11 mouse cellular contexts compared by ENCODE assay signal in genomic region chr6:125489881-125490559, GRCm38 (mm10). TPM values are rescaled to one million over a fixed set of nuclear protein-coding genes. Genes with fewer than 3 reads are reported as not detected.
A peak's percentile ranks its signal among the peaks of the same experiment; 100 is the strongest.
DNase-seq lines count a peak whose midpoint lies in the region; ATAC-seq and TF ChIP-seq lines count a peak whose summit lies in the region.
"Had no signal": no experiment of that assay in that cellular context is flagged by ENCODE, and none has a peak within 500 bp of the region (broad histone marks: within the 10 kb centered on the region; RNA-seq: fewer than 3 reads in every experiment).

No protein-coding gene starts in this region.

- no peak for ATAC-seq in neural tube, embryonic 15.5 days (ENCODE audit: low FRiP score)
- ATAC-seq in heart, postnatal 0 days (ENCODE audit: insufficient read depth, low read depth): no peak
- no peak for ATAC-seq in stomach, embryonic 14.5 days (ENCODE audit: insufficient number of reproducible peaks, insufficient read depth, low FRiP score, low read depth)

- intact Hi-C loops in heart, adult 2 months (cut with DNase I): no loop called here
- intact Hi-C loops in heart, postnatal 14 days (cut with DNase I): no loop called here

- H3K4me1 ChIP-seq in heart, adult 2 months (ENCODE audit: control insufficient read depth, insufficient read depth, low read length): peaks cover 16% of the 10 kb centered on the region
- peaks cover 27% of the 10 kb centered on the region for H3K4me1 ChIP-seq in neural tube, embryonic 15.5 days
- H3K4me1 ChIP-seq in heart, postnatal 0 days (ENCODE audit: control insufficient read depth, insufficient read depth): peaks cover 15% of the 10 kb centered on the region; the same call in 1 of the 2 replicates
- peaks cover 5% of the 10 kb centered on the region; the same call in 1 of the 2 replicates for H3K4me1 ChIP-seq in stomach, embryonic 14.5 days (ENCODE audit: control insufficient read depth, insufficient read depth, low read length)

- TF ChIP-seq POLR2A in heart, adult 2 months (IDR thresholded peaks at IDR 0.05; ENCODE audit: insufficient read depth, low read depth, low read length): no peak

- 55% methylated on average over 11 of the region's 11 CpGs for WGBS in heart, adult 2 months
- 75% methylated on average over 11 of the region's 11 CpGs for WGBS in neural tube, embryonic 15.5 days
- WGBS in heart, postnatal 0 days: 56% methylated on average over 11 of the region's 11 CpGs
- 78% methylated on average over 11 of the region's 11 CpGs for WGBS in stomach, embryonic 14.5 days

- H3K9ac ChIP-seq in heart, adult 2 months (ENCODE audit: low read depth, low read length): no peak overlapping the region
- H3K9ac ChIP-seq in neural tube, embryonic 15.5 days (replicated peaks): no peak overlapping the region
- H3K9ac ChIP-seq in heart, postnatal 0 days (replicated peaks; ENCODE audit: low read depth, low read length): no peak overlapping the region
- H3K9ac ChIP-seq in stomach, embryonic 14.5 days (replicated peaks; ENCODE audit: low read depth, low read length): no peak overlapping the region
- H3K9ac ChIP-seq: neural tube, embryonic 13.5 days had no signal

- no peak overlapping the region for H3K4me3 ChIP-seq in heart, adult 2 months
- H3K4me3 ChIP-seq in neural tube, embryonic 15.5 days (replicated peaks): no peak overlapping the region
- no peak overlapping the region for H3K4me3 ChIP-seq in heart, postnatal 0 days (ENCODE audit: low read depth, low read length)
- no peak overlapping the region for H3K4me3 ChIP-seq in stomach, embryonic 14.5 days (ENCODE audit: low read depth, low read length)
- H3K4me3 ChIP-seq: neural tube, embryonic 13.5 days had no signal

- no peaks in the 10 kb centered on the region for H3K9me3 ChIP-seq in neural tube, embryonic 15.5 days (replicated peaks)
- H3K9me3 ChIP-seq in heart, postnatal 0 days (replicated peaks; ENCODE audit: control insufficient read depth, low read length): no peaks in the 10 kb centered on the region
- no peaks in the 10 kb centered on the region for H3K9me3 ChIP-seq in stomach, embryonic 14.5 days (ENCODE audit: control insufficient read depth, low read depth, low read length)
- H3K9me3 ChIP-seq: neural tube, embryonic 13.5 days had no signal

- no peak for TF ChIP-seq EP300 in heart, adult 2 months (IDR thresholded peaks at IDR 0.05; ENCODE audit: insufficient read depth, low read depth, low read length)
- no peak for TF ChIP-seq EP300 in heart, postnatal 0 days (IDR thresholded peaks at IDR 0.05; ENCODE audit: low read depth)

- TF ChIP-seq CTCF in heart, adult 2 months (IDR thresholded peaks at IDR 0.05): peak; percentile 42
- peak; percentile 24 for TF ChIP-seq CTCF in heart, postnatal 0 days (IDR thresholded peaks at IDR 0.05; ENCODE audit: low read depth)

- no peaks in the 10 kb centered on the region for H3K27me3 ChIP-seq in heart, adult 2 months (ENCODE audit: control insufficient read depth, insufficient read depth, low read length)
- peaks cover 17% of the 10 kb centered on the region for H3K27me3 ChIP-seq in neural tube, embryonic 15.5 days (replicated peaks)
- peaks cover 12% of the 10 kb centered on the region; the same call in 1 of the 2 replicates for H3K27me3 ChIP-seq in heart, postnatal 0 days (ENCODE audit: control insufficient read depth, insufficient read depth, low read length)
- H3K27me3 ChIP-seq in stomach, embryonic 14.5 days (ENCODE audit: control insufficient read depth, insufficient read depth, low read length): no peaks in the 10 kb centered on the region

- no peaks in the 10 kb centered on the region for H3K36me3 ChIP-seq in heart, adult 2 months (ENCODE audit: control insufficient read depth, insufficient read depth, low read length)
- no peaks in the 10 kb centered on the region for H3K36me3 ChIP-seq in neural tube, embryonic 15.5 days
- no peaks in the 10 kb centered on the region for H3K36me3 ChIP-seq in heart, postnatal 0 days (replicated peaks; ENCODE audit: control insufficient read depth, insufficient read depth, low read length)
- no peaks in the 10 kb centered on the region for H3K36me3 ChIP-seq in stomach, embryonic 14.5 days (ENCODE audit: control insufficient read depth, insufficient read depth, low read length)
- H3K36me3 ChIP-seq: neural tube, embryonic 13.5 days had no signal

- DNase-seq in heart, adult 2 months: peak; percentile 56 to 66
- DNase-seq in heart, postnatal 14 days: no peak
- no peak for DNase-seq in neural tube, embryonic 10.5 days (ENCODE audit: extremely low spot score, low spot score)
- DNase-seq in heart, postnatal 0 days (ENCODE audit: low spot score): no peak
- no peak for DNase-seq in gastrocnemius, adult 8-10 months (ENCODE audit: low spot score in 2 of 2)
- no peak for DNase-seq in urinary bladder, postnatal 10 days (ENCODE audit: low spot score)
- DNase-seq: cerebellum, adult 2 months had no signal

- peaks cover 3% of the 10 kb centered on the region; the same call in 1 of the 2 replicates for H3K79me2 ChIP-seq in heart, adult 2 months (replicated peaks; ENCODE audit: control insufficient read depth, insufficient read depth, low read length)

- peak overlapping the region; percentile 48 for H3K27ac ChIP-seq in heart, adult 2 months
- H3K27ac ChIP-seq in neural tube, embryonic 15.5 days (replicated peaks): peak overlapping the region; percentile 58
- peak overlapping the region; percentile 25; the same call in 1 of the 2 replicates for H3K27ac ChIP-seq in heart, postnatal 0 days (ENCODE audit: low read depth)
- H3K27ac ChIP-seq in stomach, embryonic 14.5 days (ENCODE audit: low read length): peak overlapping the region; percentile 10; the same call in 1 of the 2 replicates
- H3K27ac ChIP-seq: neural tube, embryonic 13.5 days had no signal

- no peak overlapping the region for H3K4me2 ChIP-seq in neural tube, embryonic 15.5 days
- no peak overlapping the region for H3K4me2 ChIP-seq in heart, postnatal 0 days (ENCODE audit: low read depth, low read length)
- H3K4me2 ChIP-seq in stomach, embryonic 14.5 days (replicated peaks; ENCODE audit: low read depth, low read length): no peak overlapping the region
- H3K4me2 ChIP-seq: neural tube, embryonic 13.5 days had no signal

RNA-seq across cellular contexts. Expression of gene Cd9, which starts 4.6 kb away (rescaled TPM):
- total RNA-seq in heart, adult 2 months (2021): 10 to 100 TPM; 51.6 to 67.2 TPM
- polyA plus RNA-seq in heart, adult 2 months (2012; rRNA removed): 97.7 and 108 TPM in 2 replicates
- total RNA-seq in heart, postnatal 14 days (2021): 10 to 100 TPM; 63.4 to 69.8 TPM
- polyA plus RNA-seq in neural tube, embryonic 15.5 days (2015; fragmentation: Nextera tagmentation; extraction: Ambion mirVana): 112 and 130 TPM in 2 replicates
- total RNA-seq in heart, postnatal 0 days (2014; rRNA removed; ENCODE audit: low replicate concordance): 51.9 and 72.4 TPM in 2 replicates
- 99.3 and 99.4 TPM in 2 replicates for polyA plus RNA-seq in heart, postnatal 0 days (2015; fragmentation: Nextera tagmentation; extraction: Ambion mirVana)
- polyA plus RNA-seq in stomach, embryonic 14.5 days (2014; fragmentation: Nextera tagmentation; extraction: Ambion mirVana): 286 and 302 TPM in 2 replicates
- 10 to 100 TPM; 10.5 to 19.3 (median 15.0) TPM for total RNA-seq in gastrocnemius, adult 8-10 months (2022)

RNA-seq across cellular contexts. Expression of gene Vwf, which starts 56.6 kb away (rescaled TPM):
- 10 to 100 TPM; 95.9 to 99.8 TPM for total RNA-seq in heart, adult 2 months (2021)
- polyA plus RNA-seq in heart, adult 2 months (2012; rRNA removed): 95.8 and 116 TPM in 2 replicates
- 100 to 1,000 TPM in 1 of 2 experiments, 10 to 100 TPM in 1; 88.1 to 110 TPM for total RNA-seq in heart, postnatal 14 days (2021)
- 7.8 and 14.9 TPM in 2 replicates for polyA plus RNA-seq in neural tube, embryonic 15.5 days (2015; fragmentation: Nextera tagmentation; extraction: Ambion mirVana)
- 70.5 and 99.9 TPM in 2 replicates for total RNA-seq in heart, postnatal 0 days (2014; rRNA removed; ENCODE audit: low replicate concordance)
- 21.9 and 25.3 TPM in 2 replicates for polyA plus RNA-seq in heart, postnatal 0 days (2015; fragmentation: Nextera tagmentation; extraction: Ambion mirVana)
- polyA plus RNA-seq in stomach, embryonic 14.5 days (2014; fragmentation: Nextera tagmentation; extraction: Ambion mirVana): 7.5 and 9.8 TPM in 2 replicates
- 10 to 100 TPM; 13.4 to 20.8 (median 15.4) TPM for total RNA-seq in gastrocnemius, adult 8-10 months (2022)
- total RNA-seq: CH12.LX had no signal

Comparison
In these comparisons a context has a peak if more than half of its experiments do, and no peak if none do; other contexts are left out.
1. DNase-seq: peak in heart, adult 2 months (2 of 2); none in heart, postnatal 14 days (0 of 2), neural tube, embryonic 10.5 days (single experiment), heart, postnatal 0 days (single experiment), gastrocnemius, adult 8-10 months (0 of 2) and urinary bladder, postnatal 10 days (single experiment).
2. Peak in every context shown above with its lines, with median percentiles within 50 percentile points of each other: H3K27ac ChIP-seq.